Mouse (Mus musculus): ENCODE measurements around the gene Pex11a. TPM values are rescaled to one million over a fixed set of nuclear protein-coding genes. Genes with fewer than 3 reads are reported as not detected.

Gene Pex11a
- polyA plus RNA-seq (2017; shearing (Covaris generic)): 3.0 TPM

GRCm38 (mm10) chr7:79742659-79743536, at the start of gene Pex11a, which contains the start of gene Wdr93:
Pex11a (minus strand) TSS chr7:79743131.
Wdr93 (plus strand) TSS chr7:79743163.

DNA sequence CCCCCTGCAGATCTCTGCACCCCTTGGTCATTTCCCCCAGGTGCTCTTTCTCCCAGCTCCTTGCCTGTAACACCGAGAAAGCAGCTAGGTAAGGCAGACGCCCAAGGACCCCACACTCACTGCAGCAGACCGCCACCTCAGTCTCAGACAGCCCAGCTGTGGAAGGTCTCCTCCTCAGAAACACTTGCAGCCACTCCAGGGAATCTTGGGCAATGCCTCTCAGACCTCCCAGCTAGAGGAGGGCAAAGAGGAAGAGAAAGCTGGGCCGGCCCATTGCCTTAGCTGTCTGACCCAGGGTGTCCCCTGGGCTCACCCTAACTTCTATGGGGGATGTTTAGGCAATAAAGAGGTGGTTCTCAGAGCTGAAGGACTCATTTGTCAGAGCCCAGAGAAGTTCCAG, 10.3 kb downstream of the Pex11a start, which contains the start of gene Plin1:
Gene Plin1 (minus strand): TSS at position 282 of the 400 bp plus-strand sequence.

GRCm38 (mm10) chr7:79715187-79715981, 27.5 kb downstream of the Pex11a start, which contains the start of gene Kif7:
Kif7 (minus strand) TSS chr7:79715720.

Other genes starting within 250 kb of the Pex11a start
- gene Rhcg, start 125.5 kb downstream of the Pex11a start, polyA plus RNA-seq (2017; shearing (Covaris generic)): not detected
- 2.4 TPM for gene Ticrr, start 82.9 kb downstream of the Pex11a start, polyA plus RNA-seq (2017; shearing (Covaris generic))
- gene Kif7, start 27.4 kb downstream of the Pex11a start, polyA plus RNA-seq (2017; shearing (Covaris generic)): 1.7 TPM
- not detected for gene Plin1, start 10.2 kb downstream of the Pex11a start, polyA plus RNA-seq (2017; shearing (Covaris generic))
- 0.18 TPM for gene Wdr93, start within 50 bp of the Pex11a start, polyA plus RNA-seq (2017; shearing (Covaris generic))
- gene Mesp1, start 50.7 kb upstream of the Pex11a start, polyA plus RNA-seq (2017; shearing (Covaris generic)): not detected
- gene Mesp2, start 67.6 kb upstream of the Pex11a start, polyA plus RNA-seq (2017; shearing (Covaris generic)): 0.08 TPM
- gene Anpep, start 117.9 kb upstream of the Pex11a start, polyA plus RNA-seq (2017; shearing (Covaris generic)): 0.10 TPM
- gene Ap3s2, start 177.5 kb upstream of the Pex11a start, polyA plus RNA-seq (2017; shearing (Covaris generic)): 27.2 TPM
- 0.30 TPM for gene Arpin, start 192.2 kb upstream of the Pex11a start, polyA plus RNA-seq (2017; shearing (Covaris generic))